Mouse (Mus musculus) liver, embryonic 14.5 days (tissue): ENCODE measurements at regions not wholly inside any gene's neighbourhood (a gene's known extent, or its start where the extent isn't known, plus 50 kb on each side); places are given as distances from the start of the nearest gene placed in this dataset.

ENCODE experiments used
- CTCF ChIP-seq: IDR thresholded peaks from 2 replicates; pipeline ENCODE4 v1.5.1; 2016; ENCODE audit warnings: antibody characterized with exemption, low read depth, control low read depth
- EP300 ChIP-seq: IDR thresholded peaks from 2 replicates; pipeline ENCODE4 v1.6.1; 2016; ENCODE audit warnings: antibody characterized with exemption, low read depth

DNA sequence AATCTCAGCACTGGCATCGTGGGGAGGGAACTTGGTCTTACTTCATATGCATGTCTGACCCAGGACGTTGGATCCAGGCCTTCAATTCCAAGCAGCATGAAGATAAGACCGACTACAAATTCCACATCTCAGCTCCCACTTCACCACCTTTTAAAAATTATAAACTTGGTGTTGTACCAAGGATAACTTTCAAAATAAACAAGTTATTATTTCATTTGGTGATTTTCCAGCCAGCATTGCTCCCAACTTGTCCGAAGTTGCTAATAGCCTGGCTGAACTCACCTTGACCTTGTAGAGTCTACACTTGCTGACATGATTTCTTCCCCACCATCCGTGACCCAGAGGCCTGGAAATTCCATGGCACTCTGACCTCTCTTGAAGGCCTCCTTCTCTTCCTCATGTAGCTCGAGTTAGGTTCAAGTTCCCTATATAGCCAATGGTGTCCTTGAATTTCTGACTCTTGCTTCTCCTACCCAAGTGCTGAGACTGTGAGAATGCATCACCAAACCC, 123.7 kb downstream of the Thbs2 start:
- TF ChIP-seq CTCF (no peak), EP300 (no peak)
